Mouse (Mus musculus) left cerebral cortex, postnatal 10 days (tissue): ENCODE measurements around the gene Pam. TPM values are rescaled to one million over a fixed set of nuclear protein-coding genes. Genes with fewer than 3 reads are reported as not detected.

Experiments
- DNase-seq, 2 experiments: peaks; one replicate each; pipeline ENCODE4 v3.0.0; 2021 to 2022; ENCODE audit warnings: low spot score in 2 of 2, mixed read lengths in 1 of 2; ENCODE audit errors: extremely low spot score in 1 of 2
- intact Hi-C: fragments of 180-260 bp; cut with DNase I; formaldehyde crosslinking; loops from one replicate; pipeline ENCODE4 v1.15.1; 2025
- total RNA-seq, 2 experiments: library from RNA; stranded (reverse); gene quantifications; 2 replicates each; pipeline ENCODE4 v1.2.3; 2021

Gene Pam
- total RNA-seq, 2 experiments from 2014 or later, result 159 to 181 TPM

GRCm38 (mm10) chr1:98083508-98083907, 11.9 kb downstream of the Pam start:
- DNase-seq, result no peak
- intact Hi-C loops, result no loop called here

GRCm38 (mm10) chr1:98082988-98083387, 12.5 kb downstream of the Pam start:
- DNase-seq, result no peak
- intact Hi-C loops, result no loop called here

GRCm38 (mm10) chr1:98080431-98080830, 15.0 kb downstream of the Pam start:
- intact Hi-C loops, result no loop called here
- no peak for DNase-seq

GRCm38 (mm10) chr1:98079640-98080039, 15.8 kb downstream of the Pam start:
- intact Hi-C loops, result no loop called here
- DNase-seq, result no peak

DNA sequence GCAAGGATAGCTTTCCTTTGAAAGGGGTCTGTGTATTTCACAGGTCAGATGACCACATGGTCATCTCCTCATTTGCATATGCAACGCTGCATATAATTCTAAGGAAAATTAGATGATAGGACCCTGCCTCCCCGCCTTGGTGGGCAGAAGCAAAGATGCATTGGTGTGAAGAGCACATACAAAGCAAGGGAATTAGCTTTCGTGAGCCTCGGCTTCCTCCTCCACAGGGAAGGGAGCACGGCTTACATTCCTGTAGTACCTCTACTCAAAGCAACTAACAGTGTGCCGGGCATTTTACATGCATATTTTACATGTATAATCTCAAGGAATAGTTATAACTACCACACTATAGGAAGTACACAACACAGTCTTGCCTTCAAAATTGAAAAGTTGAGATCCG, 16.7 kb downstream of the Pam start:
- intact Hi-C loops, result no loop called here
- DNase-seq, result no peak

- intact Hi-C loops, result no loop called here
- no peak for DNase-seq
Measured at GRCm38 (mm10) chr1:98073826-98074225, 21.6 kb downstream of the Pam start.

GRCm38 (mm10) chr1:98073127-98073526, 22.3 kb downstream of the Pam start:
- no peak for DNase-seq
- intact Hi-C loops, result no loop called here

DNA sequence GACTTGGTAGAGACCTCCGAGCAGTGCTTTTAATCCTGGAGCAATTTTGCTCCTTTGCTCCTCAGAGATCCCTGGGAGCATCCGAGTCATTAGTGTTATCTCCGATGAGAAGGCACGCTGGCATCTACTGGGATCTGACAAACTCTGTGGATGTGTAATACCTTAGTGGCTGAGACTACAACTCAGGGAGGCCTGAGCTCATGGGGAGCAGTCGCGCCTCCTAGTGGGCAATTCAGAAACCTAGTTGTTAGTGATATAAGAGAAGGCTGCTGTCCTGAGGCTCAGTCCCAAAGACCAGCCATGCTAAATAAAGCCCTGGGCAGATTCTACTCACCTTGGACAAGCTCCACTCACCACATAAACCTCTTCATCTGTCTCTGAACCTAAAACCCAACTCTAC, 23.4 kb downstream of the Pam start:
- intact Hi-C loops, result no loop called here
- DNase-seq, result no peak

GRCm38 (mm10) chr1:98071436-98071835, 24.0 kb downstream of the Pam start:
- no peak for DNase-seq
- intact Hi-C loops, result no loop called here

DNA sequence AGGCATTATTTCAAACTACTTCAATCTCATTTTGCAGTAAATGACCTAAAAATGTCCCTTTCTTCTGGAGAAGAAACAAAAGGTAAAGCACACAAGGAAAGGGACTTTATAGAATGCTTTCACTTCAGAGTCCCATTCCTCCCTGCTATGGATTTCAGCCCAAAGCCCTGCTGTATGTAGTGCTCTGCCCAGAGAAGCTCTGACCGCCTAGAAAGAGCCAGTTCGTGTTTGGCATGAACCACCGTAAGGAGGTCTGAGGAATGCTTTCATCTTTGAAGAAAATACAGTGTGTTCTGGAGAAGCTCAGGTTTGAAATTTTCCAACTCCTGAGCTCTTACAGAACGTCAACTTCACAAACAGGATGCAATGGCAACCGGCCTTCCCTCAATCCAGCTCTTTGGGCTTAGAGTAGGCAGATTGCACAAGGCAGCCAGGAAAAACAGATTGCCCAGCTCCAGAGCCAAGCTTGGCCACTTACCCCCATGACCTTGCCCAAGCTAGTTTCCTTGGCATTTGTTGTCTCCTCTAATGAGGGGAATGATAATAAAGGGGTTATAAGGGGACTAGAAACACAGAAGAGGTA, 24.6 kb downstream of the Pam start:
- DNase-seq, result no peak
- intact Hi-C loops, result no loop called here

DNA sequence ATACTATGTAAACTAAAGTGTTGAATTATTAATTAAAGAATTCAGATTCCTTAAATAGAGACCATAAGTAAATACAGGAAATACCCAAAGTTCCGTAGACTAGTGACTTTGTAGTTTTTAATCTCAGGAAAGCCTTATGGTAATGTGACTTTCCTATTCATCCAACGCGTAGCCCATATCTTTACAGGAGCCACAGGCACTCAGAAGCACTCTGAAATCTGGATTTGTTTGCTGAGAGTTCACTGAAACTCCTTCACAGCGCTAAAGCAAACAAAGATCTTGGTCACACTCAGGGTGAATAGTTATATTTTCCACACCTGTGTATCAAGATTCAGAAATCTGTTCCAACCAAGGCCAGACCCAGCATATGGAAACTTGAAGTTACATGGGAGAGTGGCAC, 27.3 kb downstream of the Pam start:
- intact Hi-C loops, result no loop called here
- no peak for DNase-seq

DNA sequence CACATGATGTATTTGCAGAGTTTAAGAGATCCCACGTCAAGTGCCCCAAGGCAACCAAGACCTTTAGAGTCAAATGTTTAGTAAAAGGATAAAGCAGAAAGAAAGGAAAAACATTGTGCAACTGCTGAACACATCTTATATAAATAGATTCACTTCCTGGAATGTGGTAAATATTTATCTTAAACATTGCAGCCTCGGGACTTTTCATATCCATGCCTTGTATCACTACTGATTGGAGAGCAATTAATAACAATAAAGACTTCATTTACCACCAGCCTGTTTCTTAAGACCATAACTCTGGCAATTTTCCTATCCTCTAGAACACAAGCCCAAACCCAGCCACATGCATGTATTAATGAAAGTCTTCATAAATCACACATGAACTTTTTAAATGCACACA, 33.4 kb downstream of the Pam start:
- intact Hi-C loops, result no loop called here

GRCm38 (mm10) chr1:98059401-98059800, 36.0 kb downstream of the Pam start:
- DNase-seq, result no peak
- intact Hi-C loops, result loop anchor here (10.0 kb wide), 1 partner anchor 295 kb away; no protein-coding TSS in a partner anchor

More for the DNA sequence above, 33.4 kb downstream of the Pam start:
- no peak for DNase-seq

DNA sequence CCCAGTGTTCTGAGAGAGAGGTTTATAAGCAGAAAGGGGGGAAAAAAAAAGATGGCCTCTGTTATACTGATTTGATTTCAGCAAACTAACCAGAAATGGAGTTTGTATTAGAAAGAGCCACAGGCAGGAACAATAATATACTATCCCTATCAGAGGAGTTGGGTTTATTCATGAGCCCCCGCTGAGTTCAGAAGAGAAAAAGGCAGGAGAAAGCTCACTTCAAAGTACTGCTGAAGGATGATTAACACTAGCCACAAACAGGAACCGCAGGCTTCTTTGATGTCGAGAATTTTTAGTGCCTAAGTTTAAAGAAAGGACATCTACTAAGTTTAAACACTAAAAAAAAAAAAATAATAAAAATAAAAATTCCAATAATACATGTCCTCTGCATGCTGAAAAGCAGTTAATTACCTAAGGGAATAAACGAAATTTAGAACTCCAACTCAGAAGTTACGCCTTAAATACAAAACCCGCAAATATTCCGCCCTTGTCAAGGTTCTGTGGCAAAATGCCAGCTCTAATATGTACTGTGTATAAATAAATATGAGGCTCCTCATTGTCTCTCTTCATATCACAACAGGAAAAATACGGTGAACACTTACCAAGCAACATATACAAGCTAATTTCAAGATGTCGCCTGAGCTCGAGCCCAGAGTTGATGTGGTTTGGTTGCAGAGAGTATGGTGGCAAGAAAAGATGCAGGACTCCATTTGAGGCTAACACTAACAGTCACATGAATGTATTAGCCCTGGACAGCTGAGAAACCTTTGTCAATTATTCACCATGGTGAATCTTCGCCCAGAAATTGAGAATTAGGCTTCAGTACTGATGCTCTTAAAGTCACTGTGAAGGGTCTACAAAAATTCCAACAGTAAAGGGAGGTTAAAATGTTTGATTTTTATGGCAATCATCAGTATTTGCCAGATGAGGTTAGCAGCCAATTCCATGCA, 38.2 kb downstream of the Pam start:
- intact Hi-C loops, result loop anchor here (10.0 kb wide), 1 partner anchor 298 kb away; no protein-coding TSS in a partner anchor

DNA sequence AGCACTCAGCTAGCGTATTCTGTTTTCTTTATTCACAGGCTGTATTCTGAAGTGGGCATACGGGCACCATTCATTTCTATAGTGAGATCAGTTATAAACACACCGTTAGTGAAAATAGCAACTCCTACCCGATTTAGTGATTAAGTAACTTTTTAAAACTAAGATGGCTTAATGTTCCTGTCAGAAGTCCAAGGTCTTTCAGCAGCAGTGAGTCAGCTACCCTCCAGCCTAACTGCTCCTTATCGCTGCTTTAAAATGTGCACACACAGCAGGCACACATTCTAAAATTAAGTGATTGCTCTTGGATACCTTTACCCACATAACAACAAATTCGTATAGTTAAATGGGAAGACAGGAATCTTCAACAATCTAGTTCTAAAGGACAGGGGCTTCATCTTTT, 39.2 kb downstream of the Pam start:
- no peak for DNase-seq
- intact Hi-C loops, result loop anchor here (10.0 kb wide), 1 partner anchor 299 kb away; no protein-coding TSS in a partner anchor

More for the DNA sequence above, 38.2 kb downstream of the Pam start:
- no peak for DNase-seq

DNA sequence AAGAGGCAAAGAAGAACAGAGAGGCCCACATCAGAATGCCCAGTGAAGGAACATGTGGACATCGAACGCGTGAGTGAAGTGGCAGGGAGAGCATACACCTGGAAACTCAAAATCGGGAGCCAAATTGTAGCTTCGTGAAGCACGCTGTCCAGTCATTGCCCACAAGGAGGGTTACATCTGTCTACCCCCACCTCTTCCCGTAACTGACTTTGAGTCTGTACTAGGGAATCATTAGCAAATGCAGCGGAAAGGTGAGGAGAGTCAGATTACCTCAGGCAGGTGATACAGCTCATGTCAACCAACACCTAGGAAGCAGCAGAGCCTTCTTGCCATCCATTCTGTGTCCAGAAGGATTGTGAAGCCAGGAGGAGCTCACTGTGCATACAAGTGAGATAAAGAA, 39.9 kb downstream of the Pam start:
- no peak for DNase-seq
- intact Hi-C loops, result loop anchor here (10.0 kb wide), 1 partner anchor 299 kb away; no protein-coding TSS in a partner anchor

GRCm38 (mm10) chr1:98053994-98054393, 41.5 kb downstream of the Pam start:
- intact Hi-C loops, result loop anchor here (10.0 kb wide), 1 partner anchor 301 kb away; no protein-coding TSS in a partner anchor
- no peak for DNase-seq

- intact Hi-C loops, result loop anchor here (10.0 kb wide), 1 partner anchor 301 kb away; no protein-coding TSS in a partner anchor
Measured at GRCm38 (mm10) chr1:98053447-98053846, 42.0 kb downstream of the Pam start.

GRCm38 (mm10) chr1:98052775-98053174, 42.7 kb downstream of the Pam start:
- intact Hi-C loops, result loop anchor here (10.0 kb wide), 1 partner anchor 302 kb away; no protein-coding TSS in a partner anchor
- DNase-seq, result no peak

More at GRCm38 (mm10) chr1:98053447-98053846, 42.0 kb downstream of the Pam start:
- DNase-seq, result no peak

DNA sequence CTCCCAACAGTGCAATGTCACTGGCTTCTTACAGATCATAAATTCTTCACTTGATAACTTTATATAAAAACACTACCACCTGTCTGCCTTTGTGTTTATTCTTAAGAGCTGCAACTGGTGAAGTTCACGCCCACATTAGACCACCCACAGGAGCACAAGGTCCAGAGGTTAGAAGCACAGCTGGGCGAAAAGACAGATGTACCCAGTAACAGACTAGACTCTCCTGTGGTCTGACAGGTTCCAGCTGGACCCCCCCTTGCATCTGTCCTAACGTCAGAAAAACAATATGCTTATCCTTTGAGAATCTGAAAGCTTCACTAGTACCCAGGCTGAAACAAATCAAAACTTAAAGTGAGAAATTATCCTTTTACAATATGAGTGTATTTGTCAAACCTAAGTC, 44.4 kb downstream of the Pam start:
- intact Hi-C loops, result loop anchor here (10.0 kb wide), 1 partner anchor 304 kb away; no protein-coding TSS in a partner anchor
- no peak for DNase-seq
